Mouse (Mus musculus): ENCODE data around the gene Pi4k2a.

GRCm38 (mm10) chr19:42164188-42164587 is 73.9 kb downstream of the Pi4k2a start:
- no peak for TF ChIP-seq POLR2A (IDR thresholded peaks at IDR 0.05; ENCODE audit: borderline replicate concordance, control insufficient read depth, low read depth, low read length)
- TF ChIP-seq CTCF (IDR thresholded peaks at IDR 0.05; ENCODE audit: control insufficient read depth, insufficient read depth, low read length), result no peak
